Mouse (Mus musculus): ENCODE measurements at regions not wholly inside any gene's neighbourhood (a gene's known extent, or its start where the extent isn't known, plus 50 kb on each side); places are given as distances from the start of the nearest gene placed in this dataset.

DNA sequence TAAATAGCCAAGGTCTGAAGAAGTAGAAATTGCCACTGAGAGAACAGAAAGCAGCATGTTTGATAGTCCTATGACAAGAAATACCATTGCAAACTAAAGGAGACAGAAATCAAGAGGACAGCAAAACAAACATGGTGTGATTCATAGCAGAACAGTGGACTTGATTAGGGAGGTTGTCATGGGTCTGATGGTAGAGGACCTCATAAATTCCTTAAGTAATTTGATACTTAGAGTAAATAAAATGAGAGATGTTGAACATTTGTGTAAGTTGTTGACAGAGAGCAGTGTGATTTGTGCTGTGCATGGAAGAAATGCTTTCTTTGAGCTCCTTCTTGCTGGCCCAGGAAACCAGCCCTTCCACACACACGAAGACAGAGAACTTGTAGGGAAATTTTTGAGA is 2090.8 kb downstream of the 9330182O14Rik start:
- Histone ChIP-seq H3K4me2 (replicated peaks; ENCODE audit: low read depth, low read length, severe bottlenecking) (no peak overlapping the region), H3K4me1 (ENCODE audit: control insufficient read depth, insufficient read depth, low read length) (no peaks in the 10 kb centered on the region), H3K27me3 (ENCODE audit: control insufficient read depth, insufficient read depth, low read length) (no peaks in the 10 kb centered on the region), H3K9ac (ENCODE audit: low read depth, low read length, severe bottlenecking) (no peak overlapping the region), H3K36me3 (ENCODE audit: control insufficient read depth, insufficient read depth, low read length) (no peaks in the 10 kb centered on the region), H3K9me3 (ENCODE audit: control insufficient read depth, low read length) (no peaks in the 10 kb centered on the region), H3K27ac (replicated peaks; ENCODE audit: low read depth, low read length) (no peak overlapping the region), H3K4me3 (replicated peaks; ENCODE audit: low read length) (no peak overlapping the region)
- TF ChIP-seq POLR2A (IDR thresholded peaks at IDR 0.05; ENCODE audit: borderline replicate concordance, extremely low read depth, insufficient read depth, insufficient read length) = no peak
- ATAC-seq (ENCODE audit: low FRiP score, low read depth) (no peak), DNase-seq (ENCODE audit: low spot score) (no peak)
- 58% methylated on average over 1 of the region's 1 CpGs for WGBS

DNA sequence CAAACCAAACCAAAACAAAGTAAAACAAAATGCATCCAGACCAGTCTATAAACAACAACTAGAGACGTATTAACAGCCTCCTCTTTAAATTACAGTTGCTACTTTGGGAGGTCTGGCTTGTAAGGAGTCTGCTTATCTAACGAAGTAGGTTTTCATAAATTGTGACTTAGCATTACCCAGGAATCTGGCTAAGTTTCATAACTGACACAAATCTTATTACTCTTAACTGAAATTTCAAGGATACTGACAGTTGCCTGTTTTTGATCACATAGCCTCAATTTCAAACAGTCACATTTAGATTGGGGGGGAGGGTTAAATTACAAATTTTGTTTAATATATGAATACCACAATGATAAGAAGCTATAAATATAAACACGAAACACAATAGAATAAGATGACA is 2097.5 kb downstream of the 9330182O14Rik start:
- 64% methylated on average over 3 of the region's 3 CpGs for WGBS
- DNase-seq (ENCODE audit: low spot score) = no peak
- TF ChIP-seq POLR2A (IDR thresholded peaks at IDR 0.05; ENCODE audit: borderline replicate concordance, extremely low read depth, insufficient read depth, insufficient read length) = no peak

DNA sequence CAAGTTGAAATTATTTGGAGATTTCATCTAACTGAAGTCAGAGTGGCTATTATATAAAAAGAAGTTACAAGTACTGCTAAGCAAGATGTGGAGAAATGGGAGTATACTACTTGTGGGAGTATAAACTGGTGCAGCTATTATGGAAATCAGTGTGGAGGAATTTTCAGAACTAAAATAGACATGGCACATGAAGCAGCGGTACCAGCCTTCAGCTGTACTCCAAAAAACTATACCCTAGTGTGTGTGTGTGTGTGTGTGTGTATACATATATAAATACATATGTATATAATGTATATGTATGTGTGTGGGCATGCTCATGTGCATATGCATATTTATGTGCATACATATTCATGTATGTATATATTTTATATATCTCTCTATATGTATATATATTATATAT is 2112.6 kb downstream of the 9330182O14Rik start:
- Histone ChIP-seq H3K27me3 (ENCODE audit: control insufficient read depth, insufficient read depth, low read length) (no peaks in the 10 kb centered on the region), H3K4me3 (replicated peaks; ENCODE audit: low read length) (no peak overlapping the region), H3K27ac (replicated peaks; ENCODE audit: low read depth, low read length) (no peak overlapping the region), H3K9ac (ENCODE audit: low read depth, low read length, severe bottlenecking) (no peak overlapping the region), H3K4me1 (ENCODE audit: control insufficient read depth, insufficient read depth, low read length) (no peaks in the 10 kb centered on the region), H3K9me3 (ENCODE audit: control insufficient read depth, low read length) (no peaks in the 10 kb centered on the region; the same call in 1 of the 2 replicates), H3K36me3 (ENCODE audit: control insufficient read depth, insufficient read depth, low read length) (no peaks in the 10 kb centered on the region), H3K4me2 (replicated peaks; ENCODE audit: low read depth, low read length, severe bottlenecking) (no peak overlapping the region)
- no peak for ATAC-seq (ENCODE audit: low FRiP score, low read depth)
- DNase-seq (ENCODE audit: low spot score) = no peak
- no peak for TF ChIP-seq POLR2A (IDR thresholded peaks at IDR 0.05; ENCODE audit: borderline replicate concordance, extremely low read depth, insufficient read depth, insufficient read length)
- 85% methylated on average over 1 of the region's 1 CpGs for WGBS

More for the DNA sequence above, 2097.5 kb downstream of the 9330182O14Rik start:
- Histone ChIP-seq H3K4me2 (replicated peaks; ENCODE audit: low read depth, low read length, severe bottlenecking) (no peak overlapping the region), H3K4me3 (replicated peaks; ENCODE audit: low read length) (no peak overlapping the region), H3K27me3 (ENCODE audit: control insufficient read depth, insufficient read depth, low read length) (no peaks in the 10 kb centered on the region), H3K9ac (ENCODE audit: low read depth, low read length, severe bottlenecking) (no peak overlapping the region), H3K36me3 (ENCODE audit: control insufficient read depth, insufficient read depth, low read length) (no peaks in the 10 kb centered on the region), H3K27ac (replicated peaks; ENCODE audit: low read depth, low read length) (no peak overlapping the region), H3K4me1 (ENCODE audit: control insufficient read depth, insufficient read depth, low read length) (no peaks in the 10 kb centered on the region), H3K9me3 (ENCODE audit: control insufficient read depth, low read length) (peaks cover 11% of the 10 kb centered on the region; the same call in 1 of the 2 replicates)
- ATAC-seq (ENCODE audit: low FRiP score, low read depth) = no peak

DNA sequence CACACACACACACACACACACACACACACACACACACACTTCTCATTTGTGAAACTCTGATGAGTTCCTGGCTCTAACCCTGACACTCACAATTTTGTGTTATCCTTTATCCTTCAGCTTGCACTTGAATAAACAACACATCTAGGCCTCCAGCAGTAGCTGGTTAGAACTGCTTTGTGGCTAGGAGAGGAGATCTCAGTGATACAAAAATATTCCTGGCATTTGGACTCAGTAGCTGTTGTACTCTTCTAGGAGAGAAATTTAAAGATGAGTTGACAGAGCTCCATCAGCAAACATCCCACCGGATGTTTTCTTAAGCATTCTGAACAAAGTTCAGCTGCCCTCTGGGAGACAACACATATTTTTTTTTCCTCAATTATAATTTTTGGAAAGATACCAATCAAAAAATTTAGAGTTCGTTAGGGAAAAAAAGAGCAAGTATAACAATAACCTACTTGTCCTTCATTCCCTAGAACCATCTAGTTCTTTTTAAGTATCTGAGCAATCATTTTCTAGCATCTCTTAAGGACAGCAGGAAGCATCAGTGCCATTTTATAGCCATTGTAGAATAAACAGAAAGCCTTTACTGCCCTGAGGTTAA is 2118.7 kb downstream of the 9330182O14Rik start:
- no peak for TF ChIP-seq POLR2A (IDR thresholded peaks at IDR 0.05; ENCODE audit: borderline replicate concordance, extremely low read depth, insufficient read depth, insufficient read length)
- H3K36me3 ChIP-seq (ENCODE audit: control insufficient read depth, insufficient read depth, low read length) = no peaks in the 10 kb centered on the region
- H3K4me1 ChIP-seq (ENCODE audit: control insufficient read depth, insufficient read depth, low read length) = no peaks in the 10 kb centered on the region
- no peak for ATAC-seq (ENCODE audit: low FRiP score, low read depth)
- DNase-seq (ENCODE audit: low spot score) = no peak
- H3K27me3 ChIP-seq (ENCODE audit: control insufficient read depth, insufficient read depth, low read length) = no peaks in the 10 kb centered on the region
- 80% methylated on average over 2 of the region's 2 CpGs for WGBS
- no peak overlapping the region for H3K27ac ChIP-seq (replicated peaks; ENCODE audit: low read depth, low read length)
- H3K9me3 ChIP-seq (ENCODE audit: control insufficient read depth, low read length) = no peaks in the 10 kb centered on the region
- H3K4me3 ChIP-seq (replicated peaks; ENCODE audit: low read length) = no peak overlapping the region
- H3K4me2 ChIP-seq (replicated peaks; ENCODE audit: low read depth, low read length, severe bottlenecking) = no peak overlapping the region
- no peak overlapping the region for H3K9ac ChIP-seq (ENCODE audit: low read depth, low read length, severe bottlenecking)

DNA sequence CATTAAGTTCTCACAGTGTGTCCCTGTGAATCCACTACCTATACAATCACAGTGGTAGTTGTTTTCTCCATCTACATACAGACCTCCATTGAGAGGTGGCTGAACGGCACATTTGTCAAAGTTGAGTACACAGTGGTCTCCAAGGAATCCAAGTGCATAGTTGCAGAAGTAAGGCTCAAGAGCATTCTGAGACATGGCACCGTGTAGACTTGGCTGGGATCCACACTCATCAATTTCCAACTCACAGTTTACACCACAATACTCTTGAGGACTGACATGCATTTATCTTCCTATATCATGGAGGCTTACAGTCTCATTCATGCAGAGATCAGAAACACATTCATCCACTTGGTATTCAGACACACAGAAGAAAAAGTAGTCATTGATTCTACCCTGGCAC is 2122.2 kb downstream of the 9330182O14Rik start:
- WGBS = 84% methylated on average over 2 of the region's 2 CpGs
- Histone ChIP-seq H3K9me3 (ENCODE audit: control insufficient read depth, low read length) (no peaks in the 10 kb centered on the region), H3K4me3 (replicated peaks; ENCODE audit: low read length) (no peak overlapping the region), H3K4me2 (replicated peaks; ENCODE audit: low read depth, low read length, severe bottlenecking) (no peak overlapping the region), H3K4me1 (ENCODE audit: control insufficient read depth, insufficient read depth, low read length) (no peaks in the 10 kb centered on the region), H3K27ac (replicated peaks; ENCODE audit: low read depth, low read length) (no peak overlapping the region), H3K27me3 (ENCODE audit: control insufficient read depth, insufficient read depth, low read length) (no peaks in the 10 kb centered on the region), H3K9ac (ENCODE audit: low read depth, low read length, severe bottlenecking) (no peak overlapping the region), H3K36me3 (ENCODE audit: control insufficient read depth, insufficient read depth, low read length) (no peaks in the 10 kb centered on the region)
- ATAC-seq (ENCODE audit: low FRiP score, low read depth) (no peak), DNase-seq (ENCODE audit: low spot score) (no peak)
- TF ChIP-seq POLR2A (IDR thresholded peaks at IDR 0.05; ENCODE audit: borderline replicate concordance, extremely low read depth, insufficient read depth, insufficient read length) = no peak

DNA sequence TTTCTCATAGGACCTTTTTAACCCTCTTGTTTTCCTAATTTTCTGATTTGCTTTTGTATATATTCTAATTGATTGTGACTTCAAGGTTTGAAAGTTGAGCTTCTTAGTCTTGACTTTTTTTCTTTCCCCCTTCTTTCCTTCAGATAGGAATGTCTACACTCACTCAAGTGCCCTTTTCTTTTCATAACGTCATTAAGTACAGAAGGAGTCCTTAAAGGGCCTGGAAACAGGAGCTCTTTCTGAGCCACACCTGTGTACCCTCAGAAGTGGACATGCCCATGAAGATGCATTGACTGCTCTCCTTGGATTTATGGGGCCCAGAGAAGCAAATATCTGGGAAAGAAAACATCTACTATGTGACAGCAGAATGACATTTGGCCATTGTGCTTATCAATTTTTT is 2141.0 kb downstream of the 9330182O14Rik start:
- Histone ChIP-seq H3K4me3 (replicated peaks; ENCODE audit: low read length) (no peak overlapping the region), H3K27me3 (ENCODE audit: control insufficient read depth, insufficient read depth, low read length) (no peaks in the 10 kb centered on the region), H3K4me1 (ENCODE audit: control insufficient read depth, insufficient read depth, low read length) (no peaks in the 10 kb centered on the region), H3K4me2 (replicated peaks; ENCODE audit: low read depth, low read length, severe bottlenecking) (no peak overlapping the region), H3K9me3 (ENCODE audit: control insufficient read depth, low read length) (no peaks in the 10 kb centered on the region), H3K9ac (ENCODE audit: low read depth, low read length, severe bottlenecking) (no peak overlapping the region), H3K36me3 (ENCODE audit: control insufficient read depth, insufficient read depth, low read length) (no peaks in the 10 kb centered on the region), H3K27ac (replicated peaks; ENCODE audit: low read depth, low read length) (no peak overlapping the region)
- ATAC-seq (ENCODE audit: low FRiP score, low read depth) (no peak), DNase-seq (ENCODE audit: low spot score) (no peak)
- 50% methylated on average over 1 of the region's 1 CpGs for WGBS
- no peak for TF ChIP-seq POLR2A (IDR thresholded peaks at IDR 0.05; ENCODE audit: borderline replicate concordance, extremely low read depth, insufficient read depth, insufficient read length)

All from limb, embryonic 14.5 days (tissue).